Mouse (Mus musculus): ENCODE results near the gene Coq8b.

DNA sequence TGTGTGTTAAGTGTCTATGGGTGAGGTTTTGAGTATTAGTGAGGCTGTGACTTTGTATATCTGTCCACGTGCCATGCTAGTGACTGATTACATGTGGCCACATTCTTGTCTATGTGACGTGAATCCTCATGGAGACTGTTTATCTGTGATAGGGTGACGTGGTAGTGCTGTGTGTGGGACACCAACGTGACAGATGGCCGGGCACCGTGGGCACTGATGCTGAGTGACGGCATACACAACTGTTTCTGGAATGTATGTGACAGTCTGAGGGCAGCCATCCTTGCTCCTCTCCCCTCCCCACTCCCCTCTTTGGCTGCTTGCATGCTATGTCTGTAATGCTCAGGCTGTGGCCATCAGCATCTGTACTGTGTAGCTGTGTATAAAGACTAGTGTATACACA lies 28.0 kb downstream of the Coq8b start:
- TF ChIP-seq GATA1 (IDR thresholded peaks at IDR 0.05; ENCODE audit: borderline replicate concordance, low read length) (no peak), FLI1 (IDR thresholded peaks at IDR 0.05; ENCODE audit: low read length) (no peak)

All from megakaryocyte, embryonic 14.5 days (primary cell).